Mouse (Mus musculus): ENCODE data around the gene Hsf2bp.

The Hsf2bp gene

GRCm38 (mm10) chr17:32034322-32034721, 1.8 kb downstream of the Hsf2bp start:
- no peak for DNase-seq (ENCODE audit: low read depth, low spot score)

GRCm38 (mm10) chr17:32031684-32032083, 4.5 kb downstream of the Hsf2bp start:
- DNase-seq (ENCODE audit: low read depth, low spot score), result no peak

GRCm38 (mm10) chr17:32028301-32028700, 7.8 kb downstream of the Hsf2bp start:
- DNase-seq (ENCODE audit: low read depth, low spot score), result no peak

- DNase-seq (ENCODE audit: low read depth, low spot score), result peak; percentile 83
These were observed 8.5 kb downstream of the Hsf2bp start for GRCm38 (mm10) chr17:32027666-32028065.

- DNase-seq (ENCODE audit: low read depth, low spot score), result peak; percentile 81
These were observed 10.8 kb downstream of the Hsf2bp start for GRCm38 (mm10) chr17:32025386-32025785.

- no peak for DNase-seq (ENCODE audit: low read depth, low spot score)
These were observed 11.5 kb downstream of the Hsf2bp start for GRCm38 (mm10) chr17:32024671-32025073.

GRCm38 (mm10) chr17:32023088-32023487, 13.1 kb downstream of the Hsf2bp start:
- peak; percentile 95 for DNase-seq (ENCODE audit: low read depth, low spot score)

GRCm38 (mm10) chr17:32022551-32022950, 13.6 kb downstream of the Hsf2bp start:
- no peak for DNase-seq (ENCODE audit: low read depth, low spot score)

- DNase-seq (ENCODE audit: low read depth, low spot score), result no peak
These were observed 14.2 kb downstream of the Hsf2bp start for GRCm38 (mm10) chr17:32021981-32022380.

- DNase-seq (ENCODE audit: low read depth, low spot score), result peak; percentile 54
These were observed 17.8 kb downstream of the Hsf2bp start for GRCm38 (mm10) chr17:32018127-32018894.

- DNase-seq (ENCODE audit: low read depth, low spot score), result no peak
These were observed 19.7 kb downstream of the Hsf2bp start for GRCm38 (mm10) chr17:32016481-32016880.

- no peak for DNase-seq (ENCODE audit: low read depth, low spot score)
These were observed 22.5 kb downstream of the Hsf2bp start for GRCm38 (mm10) chr17:32013659-32014058.

- no peak for DNase-seq (ENCODE audit: low read depth, low spot score)
These were observed 23.9 kb downstream of the Hsf2bp start for GRCm38 (mm10) chr17:32012254-32012653.

GRCm38 (mm10) chr17:32011694-32012093, 24.5 kb downstream of the Hsf2bp start:
- no peak for DNase-seq (ENCODE audit: low read depth, low spot score)

- DNase-seq (ENCODE audit: low read depth, low spot score), result no peak
These were observed 29.3 kb downstream of the Hsf2bp start for GRCm38 (mm10) chr17:32006800-32007199.

- DNase-seq (ENCODE audit: low read depth, low spot score), result peak; percentile 19
These were observed 32.9 kb downstream of the Hsf2bp start for GRCm38 (mm10) chr17:32003251-32003650.

GRCm38 (mm10) chr17:31998351-31998750, 37.8 kb downstream of the Hsf2bp start:
- DNase-seq (ENCODE audit: low read depth, low spot score), result no peak

- DNase-seq (ENCODE audit: low read depth, low spot score), result peak; percentile 70
These were observed 39.8 kb downstream of the Hsf2bp start for GRCm38 (mm10) chr17:31996331-31996730.

- no peak for DNase-seq (ENCODE audit: low read depth, low spot score)
These were observed 40.4 kb downstream of the Hsf2bp start for GRCm38 (mm10) chr17:31995784-31996183.

GRCm38 (mm10) chr17:31994132-31994531, 42.0 kb downstream of the Hsf2bp start:
- no peak for DNase-seq (ENCODE audit: low read depth, low spot score)

GRCm38 (mm10) chr17:31993354-31993753, 42.8 kb downstream of the Hsf2bp start:
- DNase-seq (ENCODE audit: low read depth, low spot score), result no peak

- no peak for DNase-seq (ENCODE audit: low read depth, low spot score)
These were observed 44.1 kb downstream of the Hsf2bp start for GRCm38 (mm10) chr17:31992004-31992403.

GRCm38 (mm10) chr17:31989035-31989434, 47.1 kb downstream of the Hsf2bp start:
- DNase-seq (ENCODE audit: low read depth, low spot score), result no peak

- DNase-seq (ENCODE audit: low read depth, low spot score), result no peak
These were observed 49.2 kb downstream of the Hsf2bp start for GRCm38 (mm10) chr17:31986915-31987314.

All from brain, adult 2 months (tissue).